Mouse (Mus musculus) E14TG2a.4 (cell line): ENCODE results near the gene Usp3.

Experiments
- CTCF ChIP-seq: conservative IDR thresholded peaks from 2 replicates; pipeline ENCODE4 v1.5.1; 2014; ENCODE audit warnings: low read length
- NANOG ChIP-seq: IDR thresholded peaks from 2 replicates; pipeline ENCODE4 v1.6.1; 2014; ENCODE audit warnings: borderline replicate concordance, low read length, mixed read lengths
- POU5F1 ChIP-seq: IDR thresholded peaks from 2 replicates; pipeline ENCODE4 v1.6.1; 2014; ENCODE audit warnings: low read length, borderline replicate concordance

DNA sequence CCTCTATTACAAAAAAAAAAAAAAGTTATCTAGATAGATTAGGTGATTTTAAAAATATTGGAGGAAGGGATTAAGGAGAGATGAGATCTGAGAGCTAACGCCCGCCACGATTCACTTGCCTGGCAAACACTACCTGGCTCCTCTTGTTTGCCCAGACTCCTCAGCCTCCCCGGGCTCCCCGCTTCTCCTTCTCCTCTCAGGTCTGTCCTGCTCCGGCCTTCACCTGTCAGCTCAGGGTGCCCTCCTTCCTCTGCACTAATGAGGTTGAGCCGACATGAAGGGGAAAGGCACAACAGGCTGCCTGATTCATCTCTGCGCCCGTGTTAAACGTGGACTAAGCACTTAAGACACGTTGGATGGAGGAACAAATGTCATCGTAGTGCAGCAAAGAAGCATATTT, 13.9 kb upstream of the Usp3 start:
- no peak for TF ChIP-seq CTCF
- TF ChIP-seq NANOG: no peak
- TF ChIP-seq POU5F1: no peak
